Mouse (Mus musculus) adrenal gland, postnatal 36 days (tissue): ENCODE measurements around the gene Bri3bp. TPM values are rescaled to one million over a fixed set of nuclear protein-coding genes. Genes with fewer than 3 reads are reported as not detected.

Experiments used
- microRNA-seq: library from miRNA; unstranded; fragments of <30 nt; microRNA quantifications from one replicate; pipeline ENCODE4 v1.2.0, GENCODE M21; 2021
- total RNA-seq, 2 experiments: library from RNA; stranded (reverse); gene quantifications; 2 replicates each; pipeline ENCODE4 v1.2.3; 2021

Gene Bri3bp
- total RNA-seq, 2 experiments from 2014 or later: 25.6 to 39.0 TPM

Small RNAs within 50 kb of the gene (microRNA-seq; reads per million reads assigned to microRNA genes)
- not detected for gene Gm27551

Other genes with a start within 250 kb of the Bri3bp start
- gene Scarb1, start 100.5 kb upstream of the Bri3bp start, total RNA-seq: 1,000 to 10,000 TPM; 1,867 to 4,652 TPM
- gene Gm10382, start 52.2 kb upstream of the Bri3bp start, total RNA-seq: under 1 TPM; 0.23 to 0.40 TPM
- gene Ubc, start 51.4 kb upstream of the Bri3bp start, total RNA-seq: 1,000 to 10,000 TPM; 1,428 to 1,489 TPM
- 10 to 100 TPM; 16.3 to 21.9 TPM for gene Dhx37, start 7.4 kb upstream of the Bri3bp start, total RNA-seq
- gene Aacs, start 34.2 kb downstream of the Bri3bp start, total RNA-seq: 100 to 1,000 TPM in 1 of 2 experiments, 10 to 100 TPM in 1; 96.1 to 101 TPM
- under 1 TPM; 0.76 to 0.95 TPM for gene Tmem132b, start 90.2 kb downstream of the Bri3bp start, total RNA-seq